Mouse (Mus musculus): ENCODE measurements around the gene Ankrd13b.
A peak's percentile ranks its signal among the peaks of the same experiment; 100 is the strongest.

Ankrd13b gene

DNA sequence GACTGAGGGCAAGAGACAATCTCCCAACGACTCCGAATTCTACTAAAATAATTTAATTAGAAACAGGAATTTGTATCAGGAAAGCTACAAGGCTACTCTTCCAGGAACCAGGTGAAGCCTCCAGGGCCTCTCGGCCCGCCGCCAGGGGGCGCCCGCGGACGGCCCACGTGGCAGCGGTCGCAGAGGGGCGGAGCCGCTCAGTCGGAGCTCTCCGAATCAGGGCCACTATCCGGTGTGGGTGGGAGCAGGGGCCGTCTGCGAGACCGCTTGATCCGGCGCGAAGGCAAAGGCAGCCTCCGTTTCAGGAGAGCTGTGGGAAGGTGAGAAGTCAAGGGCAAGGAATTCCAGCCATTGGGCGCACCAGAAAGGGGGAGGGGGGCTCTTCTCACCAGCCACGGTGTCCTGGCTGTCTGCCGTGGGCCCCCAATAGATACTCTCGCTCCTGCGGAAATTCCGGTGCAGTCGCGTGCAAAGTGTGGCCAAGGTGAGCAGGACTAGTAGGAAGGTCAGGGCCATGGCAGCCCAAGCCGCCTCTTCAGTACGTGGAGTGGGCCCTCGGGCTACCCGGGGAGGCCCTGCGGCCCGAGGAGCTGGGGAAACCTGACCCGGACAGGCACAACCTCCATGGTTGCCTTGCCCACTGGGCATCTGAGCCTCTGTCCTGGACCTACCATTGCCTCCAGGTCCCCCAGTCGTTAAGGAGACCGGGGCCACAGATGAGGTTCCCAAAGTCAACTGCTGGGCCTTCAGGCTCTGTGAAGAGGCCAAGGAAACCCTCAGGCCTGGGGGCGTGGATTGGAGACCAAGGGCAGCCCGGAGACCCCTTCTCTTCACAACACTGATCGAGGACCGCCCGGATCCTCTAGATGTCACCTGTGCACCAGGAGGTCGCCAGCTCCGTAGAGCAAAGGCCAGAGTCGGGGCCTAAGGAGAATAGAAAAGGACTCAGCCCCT lies 18.9 kb upstream of the Ankrd13b start:
- peak; percentile 85 for DNase-seq (ENCODE audit: low read depth, low spot score)

DNA sequence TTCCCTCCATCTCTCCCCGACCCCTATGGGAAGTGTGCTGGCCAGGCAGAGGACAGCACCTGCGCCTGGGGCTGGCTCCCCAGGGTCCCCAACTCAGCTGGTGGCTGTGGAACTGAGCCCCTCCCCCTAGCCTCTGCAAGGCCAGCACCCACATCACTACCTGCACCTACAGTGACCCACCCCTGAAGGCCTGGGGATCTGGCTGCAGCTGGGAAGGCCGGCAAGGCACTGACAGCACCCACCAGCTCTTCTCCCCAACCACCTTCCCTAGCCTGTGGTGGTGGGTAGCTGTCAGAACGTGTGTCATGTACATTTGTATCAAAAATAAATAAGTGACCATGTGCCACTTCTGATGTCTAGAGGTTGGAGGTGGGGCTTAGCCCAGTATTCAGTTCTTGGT lies 17.9 kb upstream of the Ankrd13b start:
- DNase-seq (ENCODE audit: low read depth, low spot score) = no peak

DNA sequence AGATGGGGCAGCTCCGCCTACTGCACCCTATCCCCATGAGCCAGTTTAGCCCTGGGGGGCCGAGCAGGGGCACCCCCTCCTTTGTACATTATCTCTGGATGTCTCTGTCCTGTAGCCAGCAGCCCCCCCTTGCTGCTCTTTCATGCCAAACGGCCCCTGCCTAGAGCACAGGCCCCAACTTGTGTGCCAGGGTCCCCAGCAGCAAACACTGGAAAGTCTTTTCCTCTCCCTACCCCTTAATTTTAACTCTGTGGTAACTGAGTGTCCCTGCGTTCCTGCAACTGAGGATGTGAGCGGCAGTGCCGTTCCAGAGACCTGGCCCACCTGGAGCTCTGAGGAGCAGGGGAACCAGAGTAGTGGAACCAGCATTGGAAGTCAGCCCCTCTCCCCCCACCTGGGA lies 17.5 kb upstream of the Ankrd13b start:
- DNase-seq (ENCODE audit: low read depth, low spot score) = no peak

DNA sequence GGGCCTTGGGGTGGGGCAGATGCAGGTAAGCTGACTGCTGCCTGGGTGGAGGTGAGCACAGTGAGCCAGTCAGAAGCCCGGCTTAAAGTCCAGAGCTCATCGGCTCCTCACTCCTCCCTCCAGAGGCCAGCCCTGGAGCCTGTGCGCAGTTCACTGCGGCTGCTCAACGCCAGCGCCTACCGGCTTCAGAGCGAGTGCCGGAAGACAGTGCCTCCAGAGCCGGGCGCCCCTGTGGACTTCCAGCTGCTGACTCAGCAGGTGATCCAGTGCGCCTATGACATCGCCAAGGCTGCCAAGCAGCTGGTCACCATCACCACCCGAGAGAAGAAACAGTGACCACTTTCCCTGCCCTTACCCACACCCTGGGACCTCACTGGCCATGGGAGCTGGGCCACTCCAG lies 16.8 kb upstream of the Ankrd13b start:
- DNase-seq (ENCODE audit: low read depth, low spot score) = no peak

DNA sequence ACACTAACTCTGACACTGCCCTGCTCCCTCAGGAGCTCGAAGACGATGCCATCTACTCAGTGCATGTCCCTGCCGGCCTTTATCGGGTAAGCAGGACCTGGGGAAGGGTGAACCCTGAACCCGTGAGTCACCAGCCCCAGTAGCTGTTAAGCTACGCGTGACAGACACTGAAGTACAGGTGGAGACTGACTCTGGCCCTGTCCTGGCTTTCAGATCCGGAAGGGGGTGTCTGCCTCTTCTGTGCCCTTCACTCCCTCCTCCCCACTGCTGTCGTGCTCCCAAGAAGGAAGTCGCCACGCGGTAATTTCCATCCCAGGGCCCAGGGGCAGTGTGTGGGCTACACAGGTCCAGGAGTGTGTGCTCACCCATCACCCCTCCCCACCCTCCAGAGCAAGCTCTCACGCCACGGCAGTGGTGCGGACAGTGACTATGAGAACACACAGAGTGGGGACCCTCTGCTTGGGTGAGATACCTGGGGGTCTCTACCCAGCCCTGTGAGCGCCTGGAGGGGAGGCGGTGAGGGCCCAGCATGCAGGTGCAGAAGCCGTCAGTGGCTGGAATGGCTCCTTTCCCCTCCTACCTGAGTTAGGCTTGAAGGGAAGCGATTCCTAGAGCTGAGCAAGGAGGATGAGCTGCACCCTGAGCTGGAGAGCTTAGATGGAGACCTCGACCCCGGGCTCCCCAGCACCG lies 16.0 kb upstream of the Ankrd13b start:
- DNase-seq (ENCODE audit: low read depth, low spot score) = no peak

DNA sequence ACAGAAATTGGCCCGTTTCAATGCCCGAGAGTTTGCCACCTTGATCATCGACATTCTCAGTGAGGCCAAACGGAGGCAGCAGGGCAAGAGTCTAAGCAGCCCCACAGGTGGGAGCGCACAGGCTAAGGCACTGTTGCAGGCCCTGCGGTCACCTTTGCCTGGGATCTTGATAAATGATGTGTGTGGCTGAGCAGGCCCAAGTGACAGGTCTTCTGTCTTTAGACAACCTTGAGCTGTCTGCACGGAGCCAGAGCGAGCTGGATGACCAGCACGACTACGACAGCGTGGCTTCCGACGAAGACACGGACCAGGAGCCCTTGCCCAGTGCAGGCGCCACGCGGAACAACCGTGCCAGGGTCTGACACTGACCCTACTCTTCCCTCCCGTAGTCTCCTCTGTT lies 14.9 kb upstream of the Ankrd13b start:
- no peak for DNase-seq (ENCODE audit: low read depth, low spot score)

DNA sequence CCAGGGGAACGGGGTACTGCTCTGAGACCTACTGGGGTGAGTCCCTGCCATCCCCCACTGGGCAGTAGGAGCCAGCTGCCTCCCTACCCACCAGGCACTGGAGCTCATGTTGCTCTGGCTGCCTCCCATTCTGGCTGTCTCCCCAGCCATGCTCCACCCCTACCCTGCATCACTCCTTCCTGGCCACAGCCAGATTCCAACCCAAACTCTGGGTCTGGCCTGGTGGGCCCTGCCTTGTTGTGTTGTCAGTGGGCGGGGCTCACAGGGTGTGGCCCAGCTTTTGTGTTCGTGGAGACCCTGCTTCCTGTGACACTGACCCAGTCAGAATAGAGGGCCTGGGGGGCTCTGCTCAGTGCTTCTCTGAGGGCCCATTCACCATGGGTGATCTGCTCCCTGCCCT lies 14.0 kb upstream of the Ankrd13b start:
- DNase-seq (ENCODE audit: low read depth, low spot score) = no peak

DNA sequence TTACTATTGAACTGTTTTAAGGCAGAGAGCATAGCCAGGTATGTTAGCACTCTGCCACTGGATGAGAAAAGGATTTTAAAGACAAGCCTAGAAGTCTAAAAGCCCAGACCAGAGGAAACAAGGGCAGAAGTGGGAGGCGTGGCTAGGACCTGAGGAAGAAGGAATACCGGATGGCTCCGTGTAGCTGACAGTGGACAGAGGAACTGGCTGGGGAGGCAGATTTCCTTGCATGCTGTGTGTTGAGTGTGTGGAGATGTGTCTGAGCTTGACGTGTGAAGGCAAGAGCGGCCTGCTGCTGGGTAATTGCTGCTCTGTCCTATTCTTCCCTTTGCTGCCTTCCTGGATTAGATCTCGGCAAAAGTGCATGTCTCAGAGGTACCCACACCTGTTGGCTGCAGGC lies 13.0 kb upstream of the Ankrd13b start:
- no peak for DNase-seq (ENCODE audit: low read depth, low spot score)

DNA sequence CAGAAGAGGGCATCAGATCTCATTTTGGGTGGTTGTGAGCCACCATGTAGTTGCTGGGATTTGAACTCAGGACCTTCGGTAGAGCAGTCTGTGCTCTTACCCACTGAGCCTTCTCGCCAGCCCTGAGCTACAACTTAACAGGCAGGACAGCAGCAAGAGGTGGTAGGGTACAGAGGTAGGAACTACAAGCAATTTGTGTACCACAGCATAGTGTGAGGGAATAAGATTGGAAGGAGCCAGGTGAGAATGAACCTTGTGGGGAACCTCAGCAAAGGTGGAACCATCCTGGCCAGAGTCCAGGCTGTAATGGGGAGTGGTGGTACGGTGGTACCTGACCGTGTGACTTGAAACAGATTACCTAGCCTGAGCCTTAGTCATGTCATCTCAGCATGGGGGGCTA lies 12.5 kb upstream of the Ankrd13b start:
- DNase-seq (ENCODE audit: low read depth, low spot score) = no peak

DNA sequence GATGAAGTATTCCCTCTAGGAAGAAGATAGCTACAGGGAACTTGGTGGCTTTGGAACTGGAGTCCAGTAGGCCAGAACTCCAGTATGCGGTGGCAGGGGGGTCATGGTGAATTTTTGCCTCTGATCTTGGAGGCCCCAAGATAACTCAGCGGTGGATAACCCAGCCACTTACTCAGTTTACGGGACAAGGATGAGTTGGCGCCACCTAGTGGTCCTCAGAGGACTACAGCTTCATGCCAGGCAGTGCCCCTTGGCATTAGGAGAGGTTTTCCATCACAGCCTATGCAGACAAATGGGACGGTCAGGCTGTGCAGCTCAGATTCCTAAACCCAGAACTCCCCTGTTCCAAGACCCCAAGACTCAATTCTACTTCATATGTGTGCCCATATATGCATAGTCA lies 11.9 kb upstream of the Ankrd13b start:
- DNase-seq (ENCODE audit: low read depth, low spot score) = peak; percentile 78

DNA sequence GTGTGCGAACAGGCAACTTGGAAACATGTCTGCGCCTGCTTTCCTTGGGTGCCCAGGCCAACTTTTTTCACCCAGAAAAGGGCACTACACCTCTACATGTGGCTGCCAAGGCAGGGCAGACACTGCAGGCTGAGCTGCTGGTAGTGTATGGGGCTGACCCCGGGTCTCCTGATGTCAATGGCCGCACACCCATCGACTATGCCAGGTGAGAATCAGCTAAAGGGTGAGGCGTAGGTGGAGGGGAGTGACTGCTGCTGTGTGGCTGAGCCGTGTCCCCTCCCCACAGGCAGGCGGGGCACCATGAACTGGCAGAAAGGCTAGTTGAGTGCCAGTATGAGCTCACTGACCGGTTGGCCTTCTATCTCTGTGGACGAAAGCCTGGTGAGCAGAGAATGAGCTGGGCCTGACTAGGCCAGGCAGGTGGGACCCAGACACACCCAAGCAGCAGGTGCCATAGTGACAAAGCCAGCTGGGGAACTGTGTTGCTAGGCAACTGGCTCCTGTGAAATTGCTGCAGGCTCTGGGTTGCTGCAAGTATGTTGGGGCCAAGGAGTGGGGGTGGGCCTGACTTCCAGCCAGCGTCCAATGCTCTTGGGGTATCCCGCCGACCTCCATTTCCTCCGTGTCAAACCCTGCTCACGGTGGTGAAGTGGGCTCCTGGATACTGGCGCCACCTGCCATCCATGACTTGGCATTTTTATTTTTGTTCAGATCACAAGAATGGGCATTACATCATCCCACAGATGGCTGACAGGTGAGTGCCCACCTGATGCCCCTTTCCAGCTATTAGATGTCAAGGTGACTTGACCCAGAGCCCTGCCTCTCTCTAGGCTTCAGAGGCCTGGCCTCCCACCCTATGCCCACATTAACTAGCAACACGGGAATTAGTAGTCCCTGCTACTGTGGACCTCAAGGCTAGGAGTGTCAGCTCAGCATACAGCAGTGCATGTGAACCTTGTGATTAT lies 11.2 kb upstream of the Ankrd13b start:
- DNase-seq (ENCODE audit: low read depth, low spot score) = no peak

DNA sequence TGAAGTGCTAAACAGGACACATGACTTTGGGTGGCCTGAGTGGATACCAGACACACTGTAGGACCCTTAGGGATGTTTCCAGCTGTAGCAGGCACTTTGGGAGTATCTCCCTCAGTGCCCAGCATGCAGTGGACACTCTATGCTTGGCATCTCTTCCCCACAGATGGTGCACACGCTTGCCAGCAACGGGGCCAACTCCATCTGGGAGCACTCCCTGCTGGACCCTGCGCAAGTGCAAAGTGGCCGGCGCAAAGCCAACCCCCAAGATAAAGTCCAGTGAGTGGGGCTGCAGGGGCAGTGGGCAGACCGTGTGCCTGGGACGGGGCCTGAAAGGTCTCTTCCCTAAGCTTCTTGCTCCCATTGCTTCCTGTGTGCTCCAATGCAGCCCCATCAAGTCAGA lies 9.9 kb upstream of the Ankrd13b start:
- DNase-seq (ENCODE audit: low read depth, low spot score) = no peak

DNA sequence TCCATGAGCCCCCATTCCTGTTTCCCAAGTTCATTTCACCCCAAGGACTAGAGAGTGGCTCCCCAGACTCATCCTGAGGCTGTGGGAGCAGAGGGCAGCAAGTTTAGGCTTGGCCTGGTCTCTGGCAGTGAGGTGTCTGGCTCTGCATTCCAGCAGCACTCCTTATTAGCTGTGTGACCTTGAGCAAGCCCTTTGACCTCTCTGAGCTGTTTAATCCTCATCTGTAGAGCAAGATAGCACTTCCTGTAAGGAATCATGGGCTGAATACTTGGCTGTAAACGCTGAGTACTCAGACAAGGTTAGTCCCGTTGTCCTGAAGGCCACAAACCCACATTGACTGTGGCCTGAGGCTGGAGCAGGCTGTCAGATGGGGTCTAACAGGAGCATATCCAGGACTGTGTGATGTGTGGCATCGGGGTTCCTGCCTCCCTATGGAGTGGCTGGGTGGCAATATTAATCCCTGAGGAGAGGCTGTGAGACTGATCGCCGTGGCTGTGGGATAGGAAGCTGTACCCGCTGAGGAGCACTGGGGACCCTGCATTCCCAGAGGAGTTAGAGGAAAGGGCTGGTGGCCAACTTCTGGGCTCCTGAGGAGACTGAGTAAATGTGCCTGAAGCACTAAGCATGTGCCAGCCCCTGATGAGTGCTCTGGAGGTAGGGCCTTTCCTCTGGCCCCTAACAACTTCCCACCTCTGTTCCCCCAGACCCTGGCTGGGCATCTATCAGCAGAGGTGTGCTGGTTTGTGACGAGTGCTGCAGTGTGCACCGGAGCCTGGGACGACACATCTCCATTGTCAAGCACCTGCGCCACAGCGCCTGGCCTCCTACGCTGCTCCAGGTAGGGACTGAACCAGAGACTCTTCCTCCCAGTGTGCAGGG lies 9.0 kb upstream of the Ankrd13b start:
- DNase-seq (ENCODE audit: low read depth, low spot score) = no peak

DNA sequence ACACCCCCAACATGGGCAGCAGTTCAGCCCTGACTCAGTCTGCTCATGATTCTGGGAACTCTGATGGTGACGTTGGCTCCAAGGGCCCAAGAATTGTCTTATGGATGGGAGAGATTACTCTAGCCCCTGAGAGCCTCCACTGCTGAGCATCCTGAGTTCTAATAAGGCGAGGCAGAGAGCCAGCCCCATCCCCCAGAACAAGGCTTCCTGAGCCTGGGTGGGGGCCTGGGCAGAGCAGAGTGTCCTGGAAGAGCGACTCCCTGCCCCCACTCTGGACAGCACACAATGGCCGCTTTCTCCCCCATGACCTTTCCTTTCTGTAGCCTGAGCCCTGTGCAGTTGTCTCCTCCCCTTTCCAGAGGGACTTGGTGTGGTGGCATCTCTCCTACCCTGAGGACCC lies 8.4 kb upstream of the Ankrd13b start:
- no peak for DNase-seq (ENCODE audit: low read depth, low spot score)

DNA sequence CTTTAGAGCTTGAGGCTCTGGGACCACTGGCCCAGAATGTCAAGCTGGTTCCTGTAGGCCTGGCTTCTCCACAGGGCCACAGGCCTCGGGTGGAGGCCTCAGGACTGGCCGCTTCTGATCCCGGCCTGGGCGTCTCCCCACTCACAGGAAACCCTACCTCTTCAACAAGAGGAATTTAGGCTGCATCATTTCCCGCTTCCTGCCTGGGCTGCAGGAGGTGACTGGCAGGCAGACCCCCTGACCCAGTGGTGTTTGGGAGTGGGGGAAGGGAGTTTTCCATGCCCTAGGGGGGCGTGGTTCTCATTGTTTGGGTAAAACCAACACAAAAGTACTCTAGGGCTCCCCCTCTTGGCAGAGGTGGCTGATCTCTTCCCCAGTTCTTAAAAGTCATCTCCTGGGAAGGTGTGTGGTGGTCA lies 7.9 kb upstream of the Ankrd13b start:
- peak; percentile 71 for DNase-seq (ENCODE audit: low read depth, low spot score)

DNA sequence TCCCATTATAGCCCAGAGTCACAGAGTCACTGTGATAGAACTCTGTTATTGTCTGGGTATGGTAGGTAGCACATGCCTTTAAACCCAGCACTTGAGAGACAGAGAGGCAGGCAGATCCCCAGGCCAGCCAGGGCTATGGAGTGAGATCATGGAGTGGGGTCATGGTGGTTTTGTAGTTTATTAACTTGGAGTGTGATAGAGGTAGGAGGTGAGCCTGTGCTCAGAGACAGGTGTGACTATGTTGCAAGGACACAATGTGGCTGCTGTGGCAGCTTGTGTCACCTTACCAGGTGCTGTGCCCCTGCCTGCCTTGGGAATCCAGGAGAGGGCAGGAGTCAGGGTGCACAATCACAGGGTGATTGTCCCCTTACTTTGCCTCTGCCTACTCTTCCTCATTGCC lies 6.0 kb upstream of the Ankrd13b start:
- no peak for DNase-seq (ENCODE audit: low read depth, low spot score)

DNA sequence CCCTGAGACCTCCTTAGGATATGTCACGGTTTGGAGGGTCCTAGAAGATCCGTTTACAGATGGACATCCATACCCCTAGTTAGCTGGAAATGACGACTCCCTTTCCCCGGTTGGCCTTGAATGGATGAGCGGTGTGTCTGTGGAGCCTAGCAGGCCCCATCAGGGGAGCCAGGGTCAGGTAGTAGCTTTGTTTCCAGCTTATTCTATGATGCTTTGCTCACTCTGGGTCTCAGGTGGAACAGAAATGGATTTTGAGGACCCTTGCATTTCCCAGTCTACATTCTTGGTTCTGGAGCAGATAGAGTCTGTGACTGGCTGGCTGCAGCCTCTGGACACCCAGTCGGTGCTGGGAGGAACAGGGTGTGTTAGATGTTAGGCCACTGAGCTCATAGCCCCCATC lies 5.3 kb upstream of the Ankrd13b start:
- no peak for DNase-seq (ENCODE audit: low read depth, low spot score)

DNA sequence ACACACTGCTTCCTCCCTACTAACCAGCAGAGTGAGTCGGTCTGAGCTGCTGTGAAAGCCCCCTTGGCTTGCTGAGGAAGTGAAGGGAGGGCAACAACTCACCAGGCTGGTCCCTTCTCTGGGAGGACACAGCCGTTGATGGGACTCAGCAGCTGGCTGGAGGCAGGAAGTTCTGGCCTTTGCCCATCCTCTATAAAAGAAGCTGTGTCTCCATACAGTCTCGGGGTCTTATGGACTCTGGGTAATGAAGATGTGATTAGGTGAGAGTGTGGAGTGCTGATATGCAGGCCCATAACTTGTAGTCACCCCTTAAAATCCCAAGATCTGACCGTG lies 4.8 kb upstream of the Ankrd13b start:
- DNase-seq (ENCODE audit: low read depth, low spot score) = no peak

DNA sequence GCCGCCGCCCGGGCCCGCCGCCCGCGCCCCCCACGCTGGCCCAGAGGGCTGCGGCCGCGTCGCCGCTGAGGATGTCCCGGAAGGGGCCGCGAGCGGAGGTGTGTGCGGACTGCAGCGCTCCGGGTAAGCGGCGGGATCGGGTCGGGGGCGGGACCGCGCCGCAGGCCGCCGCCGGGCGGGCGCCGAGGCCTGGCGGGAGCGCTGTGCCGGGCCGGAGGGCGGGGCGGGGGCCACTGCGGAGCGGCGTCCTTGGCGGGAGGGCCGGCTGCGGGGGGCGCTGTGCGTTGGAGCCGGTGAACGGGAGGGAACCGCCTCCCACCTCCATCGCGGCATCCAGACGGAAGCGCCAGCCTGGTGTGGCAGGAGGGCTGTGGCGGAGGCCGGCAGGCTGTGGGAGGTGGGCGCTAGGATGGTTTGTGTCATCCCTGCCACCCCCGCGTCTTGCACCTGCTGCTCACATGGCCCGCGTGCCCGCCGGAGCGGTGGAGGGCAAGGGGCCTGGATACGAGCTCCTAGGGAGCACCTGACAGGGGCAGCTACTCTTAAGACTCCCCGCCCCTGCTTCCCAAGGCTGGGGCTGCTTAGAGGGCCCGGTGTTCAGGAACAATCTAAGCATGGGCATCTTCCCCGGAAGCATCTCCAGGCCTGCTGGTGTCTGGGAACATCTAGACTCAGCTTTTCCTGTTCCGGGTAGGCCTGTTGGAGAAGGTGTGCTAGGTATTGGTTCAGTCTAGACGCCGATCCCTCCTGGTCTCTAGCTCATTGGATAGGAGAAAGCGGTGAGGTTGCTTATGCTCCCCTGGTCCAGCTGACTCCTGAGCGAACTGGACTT lies 4.2 kb upstream of the Ankrd13b start, which contains the start of gene Git1:
Gene Git1, plus strand, starts transcription at position 51 of the 832 bp plus-strand sequence.
- DNase-seq (ENCODE audit: low read depth, low spot score) = peak; percentile 61

DNA sequence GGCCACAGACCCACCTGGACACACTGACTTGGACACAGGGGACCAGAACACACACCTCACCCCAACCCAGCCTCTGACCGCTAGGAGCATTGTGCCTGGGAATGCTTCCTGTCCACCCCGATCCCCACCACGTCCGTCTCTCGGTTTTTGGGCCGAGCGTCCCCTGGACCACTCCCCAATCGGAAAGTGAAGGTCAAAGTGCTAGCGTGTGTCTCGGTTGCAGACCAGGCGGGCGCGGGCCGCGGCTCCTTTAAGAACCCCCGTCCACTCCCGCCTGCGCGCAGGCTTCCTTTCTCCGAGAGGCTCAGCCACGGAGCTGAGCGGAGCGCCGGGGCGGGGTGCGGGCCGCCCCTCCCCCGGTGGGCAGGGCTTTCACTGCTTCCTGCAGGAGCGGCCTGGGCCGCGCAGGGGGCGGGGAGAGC lies 3.4 kb upstream of the Ankrd13b start:
- peak; percentile 96 for DNase-seq (ENCODE audit: low read depth, low spot score)

All from CD4-positive helper T cell, adult 2 months (primary cell).